Mouse (Mus musculus): ENCODE data around the gene Aldh3a1. TPM values are rescaled to one million over a fixed set of nuclear protein-coding genes. Genes with fewer than 3 reads are reported as not detected.

Gene Aldh3a1
- polyA plus RNA-seq, 1 experiment from 2014 or later, result not detected

DNA sequence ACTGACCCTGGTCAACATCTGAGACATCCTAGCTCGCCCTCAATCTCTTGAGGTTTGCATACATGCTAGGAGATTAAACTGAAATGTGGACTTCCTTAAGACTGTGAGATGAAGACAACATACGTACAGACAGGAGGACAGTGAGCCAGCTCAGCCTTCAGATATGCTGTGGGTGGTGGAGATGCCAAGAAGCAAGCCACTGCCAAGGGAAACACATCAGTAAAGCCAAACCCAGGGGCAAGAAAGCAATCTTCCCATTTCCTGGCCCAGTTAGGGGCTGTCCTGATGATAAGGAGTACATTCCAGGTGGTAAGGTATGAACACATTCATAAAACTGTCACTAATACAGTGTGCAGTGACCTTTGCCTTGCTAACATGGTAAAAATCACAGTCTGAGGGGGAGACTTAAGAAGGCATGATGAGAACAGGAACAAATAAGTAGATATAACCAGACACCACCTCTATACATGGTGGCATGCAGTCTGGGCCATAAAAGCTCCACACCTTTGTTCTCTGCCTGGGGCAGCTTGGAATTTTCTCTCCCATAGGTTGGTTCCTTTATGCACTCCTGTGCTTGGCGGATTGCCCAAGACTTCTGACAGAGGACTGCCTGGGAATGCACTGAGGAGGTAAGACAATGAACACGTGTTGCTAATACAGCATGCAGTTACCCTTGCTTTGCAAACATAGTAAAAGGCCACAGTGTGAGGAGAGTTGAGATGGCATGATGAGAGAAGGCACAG, 7.5 kb upstream of the Aldh3a1 start:
- WGBS, result 77% methylated on average over 4 of the region's 4 CpGs
- ATAC-seq (ENCODE audit: low FRiP score, low read depth), result no peak

DNA sequence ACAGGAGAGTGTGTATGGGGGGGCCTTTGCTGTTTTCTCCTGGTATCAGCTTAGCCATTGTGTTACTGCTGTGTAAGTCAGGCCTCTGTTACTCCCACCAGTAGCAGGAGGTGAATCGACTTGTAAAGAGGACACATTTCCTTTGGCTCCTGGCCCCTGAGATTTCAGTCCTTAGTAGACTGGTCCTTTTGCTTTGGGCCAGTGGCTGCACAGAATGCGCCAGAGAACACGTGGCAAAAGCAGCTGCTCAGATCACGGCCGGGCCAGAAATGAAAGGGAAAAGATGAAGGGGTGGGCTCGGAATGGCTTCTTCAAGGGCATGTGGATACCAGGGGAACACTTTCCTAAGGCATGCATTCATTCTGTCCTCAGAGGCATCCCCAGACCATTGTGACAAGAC, 5.2 kb upstream of the Aldh3a1 start:
- Histone ChIP-seq H3K27ac (replicated peaks) (no peak overlapping the region), H3K9ac (replicated peaks) (no peak overlapping the region), H3K4me2 (replicated peaks) (no peak overlapping the region), H3K27me3 (no peaks in the 10 kb centered on the region), H3K4me3 (no peak overlapping the region), H3K9me3 (no peaks in the 10 kb centered on the region), H3K4me1 (no peaks in the 10 kb centered on the region), H3K36me3 (no peaks in the 10 kb centered on the region)
- 67% methylated on average over 6 of the region's 6 CpGs for WGBS
- ATAC-seq (ENCODE audit: low FRiP score, low read depth), result no peak

More for the DNA sequence above, 7.5 kb upstream of the Aldh3a1 start:
- Histone ChIP-seq H3K4me3 (no peak overlapping the region), H3K9ac (replicated peaks) (no peak overlapping the region), H3K4me1 (no peaks in the 10 kb centered on the region), H3K27me3 (no peaks in the 10 kb centered on the region), H3K36me3 (no peaks in the 10 kb centered on the region), H3K27ac (replicated peaks) (no peak overlapping the region), H3K9me3 (no peaks in the 10 kb centered on the region), H3K4me2 (replicated peaks) (no peak overlapping the region)

DNA sequence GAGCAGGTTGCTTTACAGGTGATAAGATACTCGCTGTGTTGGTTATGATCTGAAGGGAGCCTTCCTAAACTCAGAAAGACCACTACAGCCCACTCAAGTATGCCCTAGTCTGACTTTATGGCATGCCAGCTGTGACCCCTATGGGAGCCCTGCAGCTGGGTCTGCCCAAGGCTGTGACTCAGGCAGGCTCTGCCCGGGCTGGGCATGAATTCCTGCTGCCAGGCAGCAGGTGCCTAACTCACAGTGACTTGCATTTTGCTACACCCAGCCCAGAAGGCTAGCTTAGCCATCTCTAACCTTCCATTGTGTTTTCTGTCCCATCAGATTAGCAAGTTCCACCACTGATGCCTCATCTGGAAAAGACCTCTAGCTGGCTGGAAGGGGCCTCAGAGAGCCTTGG, 4.5 kb upstream of the Aldh3a1 start:
- H3K9ac ChIP-seq (replicated peaks), result no peak overlapping the region
- H3K9me3 ChIP-seq, result no peaks in the 10 kb centered on the region
- no peak overlapping the region for H3K4me3 ChIP-seq
- H3K27me3 ChIP-seq, result no peaks in the 10 kb centered on the region
- H3K27ac ChIP-seq (replicated peaks), result no peak overlapping the region
- no peak for ATAC-seq (ENCODE audit: low FRiP score, low read depth)
- no peak overlapping the region for H3K4me2 ChIP-seq (replicated peaks)
- H3K36me3 ChIP-seq, result no peaks in the 10 kb centered on the region
- H3K4me1 ChIP-seq, result no peaks in the 10 kb centered on the region
- 85% methylated on average over 2 of the region's 2 CpGs for WGBS

DNA sequence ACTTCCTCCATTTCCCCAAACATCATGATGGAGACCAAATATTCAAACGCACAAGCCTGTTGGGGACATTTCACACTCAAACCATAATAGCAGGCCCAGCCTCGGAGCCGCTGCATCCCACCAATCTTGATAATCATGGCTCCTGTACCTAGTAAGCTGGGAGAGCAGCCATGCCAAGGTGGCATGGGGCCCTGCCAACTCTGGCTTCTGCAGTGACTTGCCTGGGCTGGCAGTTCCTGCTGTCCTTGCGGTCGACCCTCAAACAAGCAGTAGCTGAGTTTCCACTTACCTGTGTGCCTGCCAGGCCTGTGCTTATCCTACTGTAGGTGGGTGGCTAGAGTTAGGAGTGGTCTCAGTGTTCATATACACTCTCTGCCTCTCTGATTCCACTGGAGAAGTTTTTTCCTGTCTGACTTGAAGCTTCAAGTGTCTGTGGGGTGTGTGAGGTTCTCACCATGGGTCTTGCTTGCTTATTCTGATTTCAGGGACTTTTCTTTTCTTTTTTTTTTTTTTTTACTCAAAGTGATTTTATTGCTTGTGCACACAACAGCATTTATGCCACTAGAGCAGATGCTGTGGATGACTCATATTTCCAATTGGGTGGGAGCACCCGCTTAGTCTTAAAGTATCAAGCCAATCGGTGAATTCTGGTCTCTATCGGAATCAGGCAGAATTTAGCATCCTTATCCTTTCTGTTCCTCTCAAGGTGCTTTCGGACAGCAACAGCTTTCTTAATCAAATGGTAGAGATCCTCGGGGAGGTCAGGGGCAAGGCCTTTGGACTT, 2.0 kb upstream of the Aldh3a1 start:
- Histone ChIP-seq H3K9me3 (no peaks in the 10 kb centered on the region), H3K4me3 (no peak overlapping the region), H3K9ac (replicated peaks) (no peak overlapping the region), H3K4me2 (replicated peaks) (no peak overlapping the region), H3K36me3 (no peaks in the 10 kb centered on the region), H3K27me3 (no peaks in the 10 kb centered on the region), H3K27ac (replicated peaks) (no peak overlapping the region), H3K4me1 (no peaks in the 10 kb centered on the region)
- no peak for ATAC-seq (ENCODE audit: low FRiP score, low read depth)
- WGBS, result 94% methylated on average over 10 of the region's 10 CpGs

DNA sequence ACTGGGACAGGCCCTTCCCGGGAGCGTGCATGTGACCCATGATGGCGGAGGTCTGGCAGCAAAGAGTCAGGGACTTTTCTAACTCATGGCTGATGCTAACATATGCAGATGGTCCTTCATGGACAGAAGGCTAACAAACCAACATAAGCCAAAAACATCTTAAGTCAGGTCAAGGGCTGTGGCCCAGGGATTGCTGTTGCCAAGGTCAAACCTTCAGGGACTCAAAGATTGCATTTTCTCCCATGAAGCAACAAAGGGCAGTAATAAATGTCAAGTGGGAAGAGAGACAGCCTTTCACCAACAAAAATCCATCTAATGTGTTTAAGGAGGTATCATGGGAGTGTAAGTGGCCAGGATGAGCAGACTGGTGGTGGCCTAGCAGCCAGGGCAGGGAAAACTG, 1.2 kb upstream of the Aldh3a1 start:
- Histone ChIP-seq H3K9me3 (no peaks in the 10 kb centered on the region), H3K4me3 (no peak overlapping the region), H3K27ac (replicated peaks) (no peak overlapping the region), H3K36me3 (no peaks in the 10 kb centered on the region), H3K9ac (replicated peaks) (no peak overlapping the region), H3K4me1 (no peaks in the 10 kb centered on the region), H3K4me2 (replicated peaks) (no peak overlapping the region), H3K27me3 (no peaks in the 10 kb centered on the region)
- no peak for ATAC-seq (ENCODE audit: low FRiP score, low read depth)
- 95% methylated on average over 3 of the region's 3 CpGs for WGBS

DNA sequence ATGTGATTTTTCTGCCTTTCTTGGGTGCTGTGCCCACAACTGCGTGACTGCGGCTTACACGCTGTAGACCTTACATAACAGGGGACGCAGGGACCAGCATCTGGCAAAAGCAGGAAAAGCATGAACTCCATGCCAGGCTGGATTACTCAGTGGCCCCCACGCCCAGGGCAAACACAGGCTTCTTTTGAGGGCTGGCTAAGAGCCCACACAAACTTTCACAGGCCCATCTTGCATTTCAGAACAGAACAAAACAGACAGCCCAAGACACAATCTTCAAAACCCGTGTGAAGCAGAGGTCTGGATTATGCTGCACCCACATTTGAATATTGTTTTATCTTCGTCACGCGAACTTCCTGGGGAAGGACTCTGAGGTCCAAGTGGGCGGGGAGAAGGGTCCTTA, 979 bp downstream of the Aldh3a1 start:
- Histone ChIP-seq H3K27ac (replicated peaks) (no peak overlapping the region), H3K27me3 (peaks cover 20% of the 10 kb centered on the region), H3K9me3 (no peaks in the 10 kb centered on the region), H3K4me3 (no peak overlapping the region), H3K4me1 (no peaks in the 10 kb centered on the region), H3K4me2 (replicated peaks) (no peak overlapping the region), H3K9ac (replicated peaks) (no peak overlapping the region), H3K36me3 (no peaks in the 10 kb centered on the region)
- 84% methylated on average over 10 of the region's 10 CpGs for WGBS
- no peak for ATAC-seq (ENCODE audit: low FRiP score, low read depth)

DNA sequence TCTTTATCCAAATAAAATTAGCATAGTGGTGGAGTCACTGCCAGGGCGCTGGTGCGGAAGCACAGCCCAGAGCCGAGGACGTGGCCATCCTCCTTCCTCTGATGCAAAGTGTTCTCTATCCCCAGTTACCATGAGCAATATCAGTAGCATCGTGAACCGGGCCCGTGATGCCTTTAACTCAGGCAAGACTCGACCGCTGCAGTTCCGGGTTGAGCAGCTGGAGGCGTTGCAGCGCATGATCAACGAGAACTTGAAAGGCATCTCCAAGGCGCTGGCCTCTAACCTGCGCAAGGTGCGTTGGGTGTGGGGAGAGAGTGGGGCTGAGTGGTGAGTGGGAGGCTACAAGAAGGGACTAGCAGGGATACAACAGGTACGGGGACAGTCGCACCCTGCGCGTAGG, 4.8 kb downstream of the Aldh3a1 start:
- Histone ChIP-seq H3K36me3 (no peaks in the 10 kb centered on the region), H3K27me3 (peaks cover 26% of the 10 kb centered on the region), H3K4me2 (replicated peaks) (no peak overlapping the region), H3K4me1 (no peaks in the 10 kb centered on the region), H3K27ac (replicated peaks) (no peak overlapping the region), H3K4me3 (no peak overlapping the region), H3K9me3 (no peaks in the 10 kb centered on the region), H3K9ac (replicated peaks) (no peak overlapping the region)
- WGBS, result 47% methylated on average over 20 of the region's 20 CpGs
- ATAC-seq (ENCODE audit: low FRiP score, low read depth), result no peak

DNA sequence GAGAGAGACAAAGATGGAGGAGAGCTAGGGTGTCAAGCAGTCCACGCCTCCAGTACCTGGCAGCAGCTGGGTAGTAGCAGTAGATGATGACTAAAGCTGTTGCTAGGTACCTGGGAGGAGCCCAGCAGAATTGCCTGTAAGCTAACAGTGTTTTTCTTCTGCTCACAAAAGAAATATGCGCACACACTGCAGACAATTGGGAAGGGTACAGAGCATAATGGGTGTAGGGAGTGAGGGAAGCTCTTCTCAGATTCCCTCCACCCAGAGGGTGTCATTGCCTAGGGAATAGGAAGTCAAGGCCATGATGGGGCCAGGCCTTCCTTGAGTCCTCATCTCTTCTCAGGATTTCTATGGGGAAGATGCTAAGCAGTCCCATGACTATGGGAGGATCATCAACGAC, 8.6 kb downstream of the Aldh3a1 start:
- Histone ChIP-seq H3K36me3 (no peaks in the 10 kb centered on the region), H3K4me2 (replicated peaks) (no peak overlapping the region), H3K27ac (replicated peaks) (no peak overlapping the region), H3K9me3 (no peaks in the 10 kb centered on the region), H3K4me3 (no peak overlapping the region), H3K27me3 (peaks cover 26% of the 10 kb centered on the region), H3K4me1 (no peaks in the 10 kb centered on the region), H3K9ac (replicated peaks) (no peak overlapping the region)
- ATAC-seq (ENCODE audit: low FRiP score, low read depth), result no peak
- 95% methylated on average over 3 of the region's 3 CpGs for WGBS

DNA sequence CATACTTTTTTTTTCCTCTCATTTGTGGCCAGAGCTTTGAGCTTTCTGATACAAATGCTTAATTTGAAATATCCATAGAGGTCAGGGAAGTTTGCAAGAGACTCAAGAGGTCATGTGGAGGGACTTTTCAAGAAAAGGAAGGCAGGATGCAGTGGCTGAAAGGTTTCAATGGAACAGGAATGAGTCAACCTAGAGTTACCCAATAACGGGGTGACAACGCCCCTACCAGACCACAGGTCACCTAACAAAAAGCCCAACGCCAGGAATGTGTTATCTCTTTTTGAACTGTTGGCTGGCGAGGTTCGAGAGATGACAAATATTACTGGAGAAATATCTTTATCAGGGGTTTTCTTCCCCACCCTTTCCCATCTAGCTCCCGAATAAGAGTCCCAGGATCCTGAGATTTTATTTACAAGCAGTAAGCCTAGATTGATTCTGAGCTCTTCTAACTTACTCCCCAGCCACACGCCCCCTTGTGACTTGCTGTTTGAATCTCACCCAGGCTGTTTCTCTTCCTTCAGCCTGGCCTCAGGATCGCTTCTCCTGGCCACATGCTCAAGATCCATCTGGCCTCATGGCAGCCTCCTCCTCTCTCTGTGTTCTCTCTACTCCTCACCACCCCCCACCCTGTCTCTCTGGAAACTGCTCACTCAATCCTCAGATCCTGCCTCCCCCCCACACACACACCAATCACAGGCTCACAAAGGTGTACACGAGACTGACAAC, 13.0 kb downstream of the Aldh3a1 start:
- H3K4me3 ChIP-seq, result no peak overlapping the region
- no peaks in the 10 kb centered on the region for H3K36me3 ChIP-seq
- no peaks in the 10 kb centered on the region for H3K27me3 ChIP-seq
- no peak overlapping the region for H3K4me2 ChIP-seq (replicated peaks)
- H3K9ac ChIP-seq (replicated peaks), result no peak overlapping the region
- no peaks in the 10 kb centered on the region for H3K9me3 ChIP-seq
- ATAC-seq (ENCODE audit: low FRiP score, low read depth), result no peak
- no peak overlapping the region for H3K27ac ChIP-seq (replicated peaks)
- H3K4me1 ChIP-seq, result no peaks in the 10 kb centered on the region
- 75% methylated on average over 9 of the region's 9 CpGs for WGBS

DNA sequence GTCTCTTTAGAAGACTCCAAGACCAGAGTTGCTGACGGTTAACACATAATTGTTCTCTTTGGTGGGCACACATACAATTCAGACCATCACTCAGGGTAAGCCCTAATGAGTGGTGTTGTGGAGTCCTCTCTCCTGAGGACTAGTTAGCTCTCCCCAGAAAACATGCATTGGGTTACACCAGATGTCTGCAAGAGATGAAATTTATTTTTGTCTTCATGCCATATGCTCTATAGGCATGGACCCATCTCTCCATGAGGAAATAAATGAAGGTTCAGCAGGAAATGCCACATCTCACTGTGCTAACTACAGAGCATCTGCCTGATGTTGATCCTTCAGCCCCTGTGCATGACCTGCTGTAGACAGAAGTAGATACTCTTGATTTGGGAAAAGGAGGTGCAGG, 14.7 kb downstream of the Aldh3a1 start:
- Histone ChIP-seq H3K4me3 (no peak overlapping the region), H3K4me2 (replicated peaks) (no peak overlapping the region), H3K27me3 (no peaks in the 10 kb centered on the region), H3K9me3 (no peaks in the 10 kb centered on the region), H3K9ac (replicated peaks) (no peak overlapping the region), H3K4me1 (no peaks in the 10 kb centered on the region), H3K36me3 (no peaks in the 10 kb centered on the region), H3K27ac (replicated peaks) (no peak overlapping the region)
- 88% methylated on average over 1 of the region's 1 CpGs for WGBS
- ATAC-seq (ENCODE audit: low FRiP score, low read depth), result no peak

DNA sequence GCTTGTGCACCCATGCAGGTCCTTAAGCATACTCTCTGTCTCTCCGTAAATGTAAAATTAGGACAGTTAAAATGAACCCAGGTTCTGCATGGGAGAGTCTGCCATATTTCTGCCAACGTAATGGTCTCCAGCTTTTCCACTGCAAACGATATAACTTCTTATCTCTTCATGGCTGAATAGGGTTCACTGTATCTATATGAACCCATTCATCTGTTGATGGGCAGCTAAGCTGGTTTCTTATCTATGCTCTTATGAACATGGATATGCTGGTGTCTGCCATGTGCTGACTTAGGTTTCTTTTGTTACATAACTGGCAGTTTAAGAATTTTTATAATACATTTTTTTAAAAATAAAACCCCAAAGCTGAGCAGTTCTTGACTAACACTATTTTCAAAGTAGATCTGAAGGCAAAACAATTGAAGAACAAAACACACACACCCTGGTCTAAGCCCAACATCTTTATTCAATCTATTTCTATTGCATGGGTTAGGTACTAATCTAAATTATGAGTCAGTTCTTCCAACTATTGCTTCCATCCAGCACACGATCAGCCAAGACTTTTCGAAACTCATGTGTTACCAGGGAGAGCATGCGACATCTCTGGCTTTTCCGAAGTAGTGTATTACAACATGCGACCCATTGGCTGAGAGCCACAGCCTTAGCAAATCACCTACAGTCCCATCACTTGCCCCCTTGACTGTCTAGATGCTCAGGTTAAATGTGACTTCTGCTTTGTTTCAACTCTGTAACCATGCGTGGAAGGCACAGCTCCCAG, 15.8 kb downstream of the Aldh3a1 start:
- H3K4me3 ChIP-seq, result no peak overlapping the region
- WGBS, result 93% methylated on average over 9 of the region's 9 CpGs
- ATAC-seq (ENCODE audit: low FRiP score, low read depth), result no peak

More for the DNA sequence above, 15.8 kb downstream of the Aldh3a1 start:
- Histone ChIP-seq H3K27me3 (no peaks in the 10 kb centered on the region), H3K36me3 (no peaks in the 10 kb centered on the region), H3K27ac (replicated peaks) (no peak overlapping the region), H3K9me3 (no peaks in the 10 kb centered on the region), H3K9ac (replicated peaks) (no peak overlapping the region), H3K4me1 (no peaks in the 10 kb centered on the region), H3K4me2 (replicated peaks) (no peak overlapping the region)

Data from midbrain, embryonic 12.5 days (tissue).